Mouse (Mus musculus) layer of hippocampus, adult 8-10 months (tissue): Measurements from ENCODE around the gene Asxl2. TPM values are rescaled to one million over a fixed set of nuclear protein-coding genes. Genes with fewer than 3 reads are reported as not detected.

Experiments
- DNase-seq, 2 experiments: peaks; one replicate each; pipeline ENCODE4 v3.0.0; 2022; ENCODE audit warnings: low spot score in 2 of 2
- total RNA-seq, 4 experiments: library from RNA; stranded (reverse); gene quantifications; 2 replicates each; pipeline ENCODE4 v1.2.4; 2022

The Asxl2 gene
- total RNA-seq, 4 experiments from 2014 or later, result 31.1 to 34.9 (median 33.2) TPM

GRCm38 (mm10) chr12:3546121-3546658, 119.5 kb downstream of the Asxl2 start:
- DNase-seq, result no peak

- no peak for DNase-seq
These were observed 120.1 kb downstream of the Asxl2 start for GRCm38 (mm10) chr12:3546781-3547180.

GRCm38 (mm10) chr12:3547506-3547905, 120.8 kb downstream of the Asxl2 start:
- DNase-seq, result no peak

GRCm38 (mm10) chr12:3547911-3548310, 121.3 kb downstream of the Asxl2 start:
- no peak for DNase-seq

- peak; percentile 56 to 65 for DNase-seq
These were observed 122.0 kb downstream of the Asxl2 start for GRCm38 (mm10) chr12:3548582-3549211.

GRCm38 (mm10) chr12:3550280-3550679, 123.6 kb downstream of the Asxl2 start:
- DNase-seq, result no peak

Other genes with a start within 250 kb of the Asxl2 start
- 100 to 1,000 TPM; 138 to 152 (median 145) TPM for gene Rab10, start 116.9 kb upstream of the Asxl2 start, total RNA-seq
- 100 to 1,000 TPM; 150 to 162 (median 156) TPM for gene Kif3c, start 61.7 kb upstream of the Asxl2 start, total RNA-seq
- 100 to 1,000 TPM; 109 to 123 (median 113) TPM for gene Dtnb, start 145.5 kb downstream of the Asxl2 start, total RNA-seq